Mouse (Mus musculus): ENCODE data around the gene 4933414I15Rik. TPM values are rescaled to one million over a fixed set of nuclear protein-coding genes. Genes with fewer than 3 reads are reported as not detected.

The 4933414I15Rik gene
- polyA plus RNA-seq, 1 experiment from 2014 or later: not detected

- H3K27ac ChIP-seq (ENCODE audit: low read depth, low read length): no peak overlapping the region
- ATAC-seq (ENCODE audit: low FRiP score): no peak
- H3K4me3 ChIP-seq (ENCODE audit: low read depth, low read length): no peak overlapping the region
- no peak overlapping the region for H3K4me2 ChIP-seq (replicated peaks; ENCODE audit: low read depth, low read length)
- no peak for DNase-seq (ENCODE audit: low spot score)
- H3K9ac ChIP-seq (ENCODE audit: low read depth, low read length): no peak overlapping the region
- H3K27me3 ChIP-seq (ENCODE audit: control insufficient read depth, insufficient read depth, low read length): no peaks in the 10 kb centered on the region
- WGBS: 85% methylated on average over 1 of the region's 1 CpGs
- H3K36me3 ChIP-seq (ENCODE audit: control insufficient read depth, insufficient read depth, low read length): peaks cover 20% of the 10 kb centered on the region
- no peaks in the 10 kb centered on the region for H3K4me1 ChIP-seq (replicated peaks; ENCODE audit: control insufficient read depth, insufficient read depth, low read length)
- H3K9me3 ChIP-seq (ENCODE audit: control insufficient read depth, low read length): peaks cover 20% of the 10 kb centered on the region
These were observed 46.2 kb downstream of the 4933414I15Rik start for GRCm38 (mm10) chr11:50897359-50897758.

GRCm38 (mm10) chr11:50892441-50892840 is 51.1 kb downstream of the 4933414I15Rik start:
- Histone ChIP-seq H3K27ac (ENCODE audit: low read depth, low read length) (no peak overlapping the region), H3K4me2 (replicated peaks; ENCODE audit: low read depth, low read length) (no peak overlapping the region), H3K36me3 (ENCODE audit: control insufficient read depth, insufficient read depth, low read length) (no peaks in the 10 kb centered on the region), H3K27me3 (ENCODE audit: control insufficient read depth, insufficient read depth, low read length) (no peaks in the 10 kb centered on the region), H3K4me1 (replicated peaks; ENCODE audit: control insufficient read depth, insufficient read depth, low read length) (no peaks in the 10 kb centered on the region), H3K9ac (ENCODE audit: low read depth, low read length) (no peak overlapping the region), H3K9me3 (ENCODE audit: control insufficient read depth, low read length) (no peaks in the 10 kb centered on the region; the same call in none of the 2 replicates), H3K4me3 (ENCODE audit: low read depth, low read length) (no peak overlapping the region)
- DNase-seq (ENCODE audit: low spot score): no peak
- ATAC-seq (ENCODE audit: low FRiP score): no peak
- 51% methylated on average over 2 of the region's 2 CpGs for WGBS

Other genes starting within 250 kb of the 4933414I15Rik start
- gene Zfp354c, start 116.0 kb downstream of the 4933414I15Rik start, polyA plus RNA-seq (2014; fragmentation: Nextera tagmentation; extraction: Ambion mirVana): 39.4 and 46.4 TPM in 2 replicates
- gene Zfp879, start 102.2 kb downstream of the 4933414I15Rik start, polyA plus RNA-seq (2014; fragmentation: Nextera tagmentation; extraction: Ambion mirVana): 0.35 and 0.57 TPM in 2 replicates
- gene Grm6, start 93.1 kb downstream of the 4933414I15Rik start, polyA plus RNA-seq (2014; fragmentation: Nextera tagmentation; extraction: Ambion mirVana): not detected in 2 replicates
- 15.5 and 16.4 TPM in 2 replicates for gene Zfp454, start 56.1 kb downstream of the 4933414I15Rik start, polyA plus RNA-seq (2014; fragmentation: Nextera tagmentation; extraction: Ambion mirVana)
- 30.6 and 37.0 TPM in 2 replicates for gene Zfp2, start 27.6 kb downstream of the 4933414I15Rik start, polyA plus RNA-seq (2014; fragmentation: Nextera tagmentation; extraction: Ambion mirVana)
- 1.8 and 2.1 TPM in 2 replicates for gene Zfp354b, start 12.1 kb downstream of the 4933414I15Rik start, polyA plus RNA-seq (2014; fragmentation: Nextera tagmentation; extraction: Ambion mirVana)
- gene Prop1, start 10.0 kb upstream of the 4933414I15Rik start, polyA plus RNA-seq (2014; fragmentation: Nextera tagmentation; extraction: Ambion mirVana): not detected in 2 replicates
- gene Olfr1378, start 22.8 kb upstream of the 4933414I15Rik start, polyA plus RNA-seq (2014; fragmentation: Nextera tagmentation; extraction: Ambion mirVana): not detected in 2 replicates
- gene Olfr1377, start 38.2 kb upstream of the 4933414I15Rik start, polyA plus RNA-seq (2014; fragmentation: Nextera tagmentation; extraction: Ambion mirVana): not detected in 2 replicates
- gene Olfr51, start 59.8 kb upstream of the 4933414I15Rik start, polyA plus RNA-seq (2014; fragmentation: Nextera tagmentation; extraction: Ambion mirVana): not detected in 2 replicates
- not detected in 2 replicates for gene Olfr54, start 70.5 kb upstream of the 4933414I15Rik start, polyA plus RNA-seq (2014; fragmentation: Nextera tagmentation; extraction: Ambion mirVana)
- not detected in 2 replicates for gene Olfr1375, start 104.3 kb upstream of the 4933414I15Rik start, polyA plus RNA-seq (2014; fragmentation: Nextera tagmentation; extraction: Ambion mirVana)
- gene Zfp354a, start 115.5 kb upstream of the 4933414I15Rik start, polyA plus RNA-seq (2014; fragmentation: Nextera tagmentation; extraction: Ambion mirVana): 9.1 and 10.5 TPM in 2 replicates

Data from hindbrain, embryonic 11.5 days (tissue).